ENCODE assay signal across 10 mouse cellular contexts in genomic region chr16:63872313-63872712, GRCm38 (mm10). TPM values are rescaled to one million over a fixed set of nuclear protein-coding genes. Genes with fewer than 3 reads are reported as not detected.
A peak's percentile ranks its signal among the peaks of the same experiment; 100 is the strongest.
DNase-seq lines count a peak whose midpoint lies in the region; ATAC-seq and TF ChIP-seq lines count a peak whose summit lies in the region.
"Had no signal": no experiment of that assay in that cellular context is flagged by ENCODE, and none has a peak within 500 bp of the region (broad histone marks: within the 10 kb centered on the region; RNA-seq: fewer than 3 reads in every experiment).

No protein-coding gene starts in this region.

- no peaks in the 10 kb centered on the region for H3K36me3 ChIP-seq in hindbrain, embryonic 14.5 days (replicated peaks; ENCODE audit: control insufficient read depth, insufficient read depth)
- H3K36me3 ChIP-seq in hindbrain, embryonic 12.5 days, result no peaks in the 10 kb centered on the region
- no peaks in the 10 kb centered on the region for H3K36me3 ChIP-seq in stomach, postnatal 0 days (ENCODE audit: control insufficient read depth, insufficient read depth, low read length)
- H3K36me3 ChIP-seq in kidney, embryonic 16.5 days (ENCODE audit: insufficient read depth, low read length), result no peaks in the 10 kb centered on the region
- H3K36me3 ChIP-seq: embryonic facial prominence, embryonic 12.5 days; limb, embryonic 13.5 days had no signal

- no peak for TF ChIP-seq EP300 in stomach, postnatal 0 days (optimal IDR thresholded peaks at IDR 0.05)

- ATAC-seq in hindbrain, embryonic 14.5 days (ENCODE audit: low FRiP score), result no peak
- ATAC-seq in hindbrain, embryonic 12.5 days (ENCODE audit: low FRiP score), result no peak
- ATAC-seq in stomach, postnatal 0 days (ENCODE audit: low FRiP score, low TSS enrichment), result no peak
- ATAC-seq in kidney, embryonic 16.5 days (ENCODE audit: low FRiP score, low TSS enrichment), result no peak

- TF ChIP-seq CTCF in cerebellum, adult 2 months (IDR thresholded peaks at IDR 0.05; ENCODE audit: borderline replicate concordance, insufficient read depth, low read depth, low read length), result peak; percentile 83
- TF ChIP-seq CTCF in stomach, postnatal 0 days (IDR thresholded peaks at IDR 0.05; ENCODE audit: low read depth), result peak; percentile 91

- H3K4me3 ChIP-seq in hindbrain, embryonic 14.5 days (replicated peaks; ENCODE audit: low read length), result no peak overlapping the region
- no peak overlapping the region for H3K4me3 ChIP-seq in hindbrain, embryonic 12.5 days
- H3K4me3 ChIP-seq in cerebellum, adult 2 months (replicated peaks; ENCODE audit: insufficient read depth, low read depth, low read length), result no peak overlapping the region
- H3K4me3 ChIP-seq in stomach, postnatal 0 days (ENCODE audit: low read depth, low read length), result no peak overlapping the region
- H3K4me3 ChIP-seq in kidney, embryonic 16.5 days (ENCODE audit: low read length), result no peak overlapping the region
- H3K4me3 ChIP-seq: embryonic facial prominence, embryonic 12.5 days; limb, embryonic 13.5 days had no signal

- H3K27ac ChIP-seq in hindbrain, embryonic 14.5 days, result no peak overlapping the region
- H3K27ac ChIP-seq in hindbrain, embryonic 12.5 days, result no peak overlapping the region
- H3K27ac ChIP-seq in cerebellum, adult 2 months (ENCODE audit: insufficient read depth, low read length), result no peak overlapping the region
- no peak overlapping the region for H3K27ac ChIP-seq in stomach, postnatal 0 days (replicated peaks)
- no peak overlapping the region for H3K27ac ChIP-seq in kidney, embryonic 16.5 days (ENCODE audit: low read length)
- H3K27ac ChIP-seq: embryonic facial prominence, embryonic 12.5 days; limb, embryonic 13.5 days had no signal

- peak; percentile 71 for DNase-seq in hindbrain, embryonic 14.5 days (ENCODE audit: low spot score)
- DNase-seq in urinary bladder, postnatal 14 days (ENCODE audit: low spot score), result peak; percentile 9
- DNase-seq in urinary bladder, adult 18-20 months (ENCODE audit: low spot score in 2 of 2), result no peak
- DNase-seq in cerebellum, adult 2 months, result peak; percentile 37 to 57
- peak; percentile 22 for DNase-seq in induced T-regulatory cell, adult 2 months (ENCODE audit: low read depth)
- peak; percentile 18 for DNase-seq in stomach, postnatal 0 days (ENCODE audit: low spot score)

- no peak overlapping the region for H3K4me2 ChIP-seq in hindbrain, embryonic 14.5 days (replicated peaks)
- H3K4me2 ChIP-seq in hindbrain, embryonic 12.5 days (replicated peaks), result no peak overlapping the region
- no peak overlapping the region for H3K4me2 ChIP-seq in stomach, postnatal 0 days (replicated peaks; ENCODE audit: low read depth)
- H3K4me2 ChIP-seq in kidney, embryonic 16.5 days (replicated peaks; ENCODE audit: low read depth, low read length), result no peak overlapping the region
- H3K4me2 ChIP-seq: embryonic facial prominence, embryonic 12.5 days; limb, embryonic 13.5 days had no signal

- no peak overlapping the region for H3K9ac ChIP-seq in hindbrain, embryonic 14.5 days
- no peak overlapping the region for H3K9ac ChIP-seq in hindbrain, embryonic 12.5 days
- H3K9ac ChIP-seq in stomach, postnatal 0 days (ENCODE audit: low read length), result no peak overlapping the region
- no peak overlapping the region for H3K9ac ChIP-seq in kidney, embryonic 16.5 days (replicated peaks; ENCODE audit: low read length)
- H3K9ac ChIP-seq: embryonic facial prominence, embryonic 12.5 days; limb, embryonic 13.5 days had no signal

- no peaks in the 10 kb centered on the region for H3K4me1 ChIP-seq in hindbrain, embryonic 14.5 days (replicated peaks; ENCODE audit: control insufficient read depth, insufficient read depth, low read length)
- no peaks in the 10 kb centered on the region for H3K4me1 ChIP-seq in hindbrain, embryonic 12.5 days
- H3K4me1 ChIP-seq in cerebellum, adult 2 months (ENCODE audit: control insufficient read depth, insufficient read depth, low read length), result no peaks in the 10 kb centered on the region
- H3K4me1 ChIP-seq in stomach, postnatal 0 days (replicated peaks; ENCODE audit: control insufficient read depth, insufficient read depth), result no peaks in the 10 kb centered on the region
- no peaks in the 10 kb centered on the region for H3K4me1 ChIP-seq in kidney, embryonic 16.5 days (ENCODE audit: insufficient read depth, low read length)
- H3K4me1 ChIP-seq: embryonic facial prominence, embryonic 12.5 days; limb, embryonic 13.5 days had no signal

- no peaks in the 10 kb centered on the region for H3K27me3 ChIP-seq in hindbrain, embryonic 14.5 days (ENCODE audit: control insufficient read depth, insufficient read depth, low read length)
- no peaks in the 10 kb centered on the region for H3K27me3 ChIP-seq in hindbrain, embryonic 12.5 days
- H3K27me3 ChIP-seq in cerebellum, adult 2 months (ENCODE audit: control insufficient read depth, insufficient read depth, low read length), result no peaks in the 10 kb centered on the region
- H3K27me3 ChIP-seq in stomach, postnatal 0 days (ENCODE audit: control insufficient read depth, insufficient read depth, low read length), result no peaks in the 10 kb centered on the region
- no peaks in the 10 kb centered on the region; the same call in 1 of the 2 replicates for H3K27me3 ChIP-seq in kidney, embryonic 16.5 days (ENCODE audit: insufficient read depth, low read length)
- H3K27me3 ChIP-seq: embryonic facial prominence, embryonic 12.5 days had no signal

- 12% methylated on average over 7 of the region's 7 CpGs for WGBS in hindbrain, embryonic 14.5 days
- WGBS in hindbrain, embryonic 12.5 days, result 16% methylated on average over 7 of the region's 7 CpGs
- 15% methylated on average over 7 of the region's 7 CpGs for WGBS in cerebellum, adult 2 months
- 9% methylated on average over 7 of the region's 7 CpGs for WGBS in stomach, postnatal 0 days
- WGBS in kidney, embryonic 16.5 days, result 7% methylated on average over 7 of the region's 7 CpGs

- no peaks in the 10 kb centered on the region for H3K9me3 ChIP-seq in hindbrain, embryonic 14.5 days (ENCODE audit: control insufficient read depth, low read length)
- H3K9me3 ChIP-seq in hindbrain, embryonic 12.5 days (replicated peaks), result no peaks in the 10 kb centered on the region
- H3K9me3 ChIP-seq in stomach, postnatal 0 days (ENCODE audit: control insufficient read depth, low read length), result no peaks in the 10 kb centered on the region
- H3K9me3 ChIP-seq in kidney, embryonic 16.5 days (ENCODE audit: low read length), result no peaks in the 10 kb centered on the region
- H3K9me3 ChIP-seq: embryonic facial prominence, embryonic 12.5 days; limb, embryonic 13.5 days had no signal

- TF ChIP-seq POLR2A in cerebellum, adult 2 months (IDR thresholded peaks at IDR 0.05; ENCODE audit: borderline replicate concordance, insufficient read depth, low read length), result no peak

RNA-seq across cellular contexts. Expression of gene Epha3, which starts 8.3 kb away (rescaled TPM):
- polyA plus RNA-seq in hindbrain, embryonic 14.5 days (2014; fragmentation: Nextera tagmentation; extraction: Ambion mirVana), result 23.6 and 24.7 TPM in 2 replicates
- 63.1 and 69.5 TPM in 2 replicates for polyA plus RNA-seq in hindbrain, embryonic 12.5 days (2016; fragmentation: Nextera tagmentation; extraction: Ambion mirVana)
- polyA plus RNA-seq in cerebellum, adult 2 months (2012; rRNA removed), result 5.3 and 6.4 TPM in 2 replicates
- 5.9 and 6.4 TPM in 2 replicates for polyA plus RNA-seq in stomach, postnatal 0 days (2015; fragmentation: Nextera tagmentation; extraction: Ambion mirVana)
- 15.8 and 16.1 TPM in 2 replicates for polyA plus RNA-seq in kidney, embryonic 16.5 days (2015; fragmentation: Nextera tagmentation; extraction: Ambion mirVana)

Comparison
In these comparisons a context has a peak if more than half of its experiments do, and no peak if none do; other contexts are left out.
1. DNase-seq: peak in hindbrain, embryonic 14.5 days (single experiment), urinary bladder, postnatal 14 days (single experiment), cerebellum, adult 2 months (2 of 2), induced T-regulatory cell, adult 2 months (single experiment) and stomach, postnatal 0 days (single experiment); none in urinary bladder, adult 18-20 months (0 of 2).